Mouse (Mus musculus): ENCODE data around the gene Lgals3bp. TPM values are rescaled to one million over a fixed set of nuclear protein-coding genes. Genes with fewer than 3 reads are reported as not detected.

Gene Lgals3bp
- polyA plus RNA-seq, 1 experiment, result 52.7 TPM

GRCm38 (mm10) chr11:118347911-118348310 lies 54.0 kb downstream of the Lgals3bp start:
- Histone ChIP-seq H3K27ac (ENCODE audit: control insufficient read depth, insufficient read depth, low read depth, low read length, poor library complexity) (peak overlapping the region; percentile 65; the same call in 1 of the 2 replicates), H3K4me1 (ENCODE audit: control insufficient read depth, insufficient read depth, low read length) (peaks cover 6% of the 10 kb centered on the region; the same call in 1 of the 2 replicates), H3K4me3 (replicated peaks; ENCODE audit: control insufficient read depth, low read depth, low read length) (no peak overlapping the region)
- TF ChIP-seq POLR2A (IDR thresholded peaks at IDR 0.05; ENCODE audit: borderline replicate concordance, control insufficient read depth, low read depth, low read length), result no peak
- no peak for TF ChIP-seq CTCF (IDR thresholded peaks at IDR 0.05; ENCODE audit: control insufficient read depth, insufficient read depth, low read length)
- WGBS, result 86% methylated on average over 12 of the region's 12 CpGs

DNA sequence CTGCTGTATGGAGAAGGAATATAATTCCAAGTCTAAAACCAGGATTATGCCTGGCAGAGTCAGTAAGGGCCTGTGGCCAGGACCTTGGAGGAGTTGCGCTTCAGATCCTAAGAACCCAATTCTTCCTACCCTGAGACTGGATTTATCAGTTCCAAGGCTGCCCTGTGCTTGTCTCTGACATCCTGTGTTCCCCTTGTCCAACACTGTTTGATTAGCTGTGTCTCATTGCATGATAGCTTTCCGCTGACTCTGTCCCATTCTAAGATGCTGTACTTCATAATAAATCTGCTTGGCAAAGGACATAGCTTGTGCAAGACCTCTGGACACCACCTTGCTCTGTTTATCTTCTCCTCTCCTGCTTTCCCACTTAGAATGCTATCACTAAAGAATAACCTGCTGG lies 54.5 kb downstream of the Lgals3bp start:
- H3K4me1 ChIP-seq (ENCODE audit: control insufficient read depth, insufficient read depth, low read length), result peaks cover 6% of the 10 kb centered on the region; the same call in 1 of the 2 replicates
- H3K27ac ChIP-seq (ENCODE audit: control insufficient read depth, insufficient read depth, low read depth, low read length, poor library complexity), result no peak overlapping the region
- 89% methylated on average over 2 of the region's 2 CpGs for WGBS
- TF ChIP-seq POLR2A (IDR thresholded peaks at IDR 0.05; ENCODE audit: borderline replicate concordance, control insufficient read depth, low read depth, low read length), result no peak
- TF ChIP-seq CTCF (IDR thresholded peaks at IDR 0.05; ENCODE audit: control insufficient read depth, insufficient read depth, low read length), result no peak
- H3K4me3 ChIP-seq (replicated peaks; ENCODE audit: control insufficient read depth, low read depth, low read length), result no peak overlapping the region

DNA sequence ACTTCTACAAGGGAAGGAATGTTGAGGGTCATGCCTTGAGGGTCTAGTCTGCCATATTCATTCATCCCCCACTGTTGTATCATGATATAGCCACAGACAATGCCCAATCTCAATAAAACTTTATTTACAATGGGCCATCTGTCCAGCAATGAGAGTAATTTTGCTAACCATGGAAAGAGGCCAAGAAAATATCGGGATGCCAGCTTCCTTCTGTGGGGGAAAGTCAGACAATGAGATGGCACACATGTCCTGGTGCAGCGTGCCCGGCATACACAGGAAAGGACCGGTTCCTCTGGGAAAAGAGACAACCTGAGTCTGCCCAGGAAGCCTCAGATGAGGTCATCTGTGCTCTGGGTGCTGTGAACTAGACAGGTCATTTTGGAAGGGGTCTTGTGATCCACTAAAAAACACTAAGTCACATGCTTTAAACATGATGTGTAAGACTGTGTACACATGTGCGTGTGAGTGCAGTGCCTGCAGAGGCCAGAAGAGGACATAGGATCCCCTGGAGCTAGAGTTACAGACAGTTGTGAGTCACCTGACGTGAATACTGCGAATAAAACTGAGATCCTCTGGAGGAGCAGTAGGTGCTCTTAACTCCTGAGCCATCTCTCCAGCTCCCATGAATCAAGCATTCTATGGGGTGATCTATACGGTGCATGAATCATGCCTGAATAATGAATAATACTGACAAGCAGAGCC lies 55.3 kb downstream of the Lgals3bp start:
- H3K27ac ChIP-seq (ENCODE audit: control insufficient read depth, insufficient read depth, low read depth, low read length, poor library complexity), result no peak overlapping the region
- WGBS, result 85% methylated on average over 8 of the region's 8 CpGs
- TF ChIP-seq CTCF (IDR thresholded peaks at IDR 0.05; ENCODE audit: control insufficient read depth, insufficient read depth, low read length), result no peak
- TF ChIP-seq POLR2A (IDR thresholded peaks at IDR 0.05; ENCODE audit: borderline replicate concordance, control insufficient read depth, low read depth, low read length), result no peak
- peaks cover 6% of the 10 kb centered on the region; the same call in 1 of the 2 replicates for H3K4me1 ChIP-seq (ENCODE audit: control insufficient read depth, insufficient read depth, low read length)
- H3K4me3 ChIP-seq (replicated peaks; ENCODE audit: control insufficient read depth, low read depth, low read length), result no peak overlapping the region

DNA sequence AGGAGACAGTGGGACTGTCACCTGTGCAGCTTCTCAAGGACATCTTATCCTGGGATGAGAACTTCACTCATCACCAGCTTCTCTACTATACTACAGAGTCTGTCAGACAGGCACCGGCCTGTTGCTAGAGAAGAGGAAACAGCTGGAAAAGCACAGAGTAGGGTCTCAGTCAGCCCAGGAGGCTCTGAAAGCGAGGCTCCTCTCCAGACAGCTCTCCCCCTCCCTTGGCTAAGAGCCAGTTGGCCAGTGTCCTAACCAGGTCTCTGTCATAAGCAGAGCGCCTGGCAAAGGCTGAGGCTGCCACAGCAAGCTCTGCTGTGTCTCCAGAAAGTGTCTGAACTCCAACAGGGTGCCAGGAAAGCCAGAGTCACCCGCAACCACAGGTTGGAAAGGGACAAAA lies 56.2 kb downstream of the Lgals3bp start:
- TF ChIP-seq POLR2A (IDR thresholded peaks at IDR 0.05; ENCODE audit: borderline replicate concordance, control insufficient read depth, low read depth, low read length), result no peak
- Histone ChIP-seq H3K4me1 (ENCODE audit: control insufficient read depth, insufficient read depth, low read length) (peaks cover 6% of the 10 kb centered on the region; the same call in 1 of the 2 replicates), H3K4me3 (replicated peaks; ENCODE audit: control insufficient read depth, low read depth, low read length) (no peak overlapping the region), H3K27ac (ENCODE audit: control insufficient read depth, insufficient read depth, low read depth, low read length, poor library complexity) (no peak overlapping the region)
- WGBS, result 47% methylated on average over 4 of the region's 4 CpGs

DNA sequence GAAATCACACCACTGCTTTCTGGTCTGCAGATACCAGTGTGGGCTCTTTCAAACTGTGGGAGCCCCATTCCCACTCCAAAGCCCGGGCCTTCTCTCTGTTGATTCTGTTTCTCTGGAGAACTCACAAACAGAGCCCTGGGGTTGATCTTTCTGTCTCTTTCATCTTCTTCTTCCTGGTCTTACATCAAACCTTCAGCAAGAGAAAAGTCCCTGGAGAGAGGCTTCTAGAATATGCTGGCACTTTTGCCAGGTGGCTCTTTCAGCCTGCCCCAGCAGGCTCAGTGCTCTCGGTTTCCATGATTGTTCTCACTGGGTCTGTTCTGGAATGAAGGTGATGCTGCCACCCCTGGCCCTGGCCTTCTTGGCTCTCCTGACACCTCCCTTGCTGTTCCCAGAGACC lies 58.3 kb downstream of the Lgals3bp start:
- WGBS, result 78% methylated on average over 2 of the region's 2 CpGs
- Histone ChIP-seq H3K4me3 (replicated peaks; ENCODE audit: control insufficient read depth, low read depth, low read length) (no peak overlapping the region), H3K27ac (ENCODE audit: control insufficient read depth, insufficient read depth, low read depth, low read length, poor library complexity) (no peak overlapping the region), H3K4me1 (ENCODE audit: control insufficient read depth, insufficient read depth, low read length) (peaks cover 5% of the 10 kb centered on the region; the same call in 1 of the 2 replicates)
- TF ChIP-seq POLR2A (IDR thresholded peaks at IDR 0.05; ENCODE audit: borderline replicate concordance, control insufficient read depth, low read depth, low read length) (no peak), CTCF (IDR thresholded peaks at IDR 0.05; ENCODE audit: control insufficient read depth, insufficient read depth, low read length) (no peak)

Other genes with a start within 250 kb of the Lgals3bp start
- 19.2 and 28.3 TPM in 2 replicates for gene Cyth1, start 153.5 kb downstream of the Lgals3bp start, polyA plus RNA-seq (2011; ENCODE audit: insufficient read depth, insufficient read length, low replicate concordance, missing spikeins)
- 10.2 and 18.5 TPM in 2 replicates for gene Usp36, start 111.8 kb downstream of the Lgals3bp start, polyA plus RNA-seq (2011; ENCODE audit: insufficient read depth, insufficient read length, low replicate concordance, missing spikeins)
- 1.4 and 1.5 TPM in 2 replicates for gene Cep295nl, start 59.6 kb downstream of the Lgals3bp start, polyA plus RNA-seq (2011; ENCODE audit: insufficient read depth, insufficient read length, low replicate concordance, missing spikeins)
- 6.5 and 37.6 TPM in 2 replicates for gene Timp2, start 46.4 kb downstream of the Lgals3bp start, polyA plus RNA-seq (2011; ENCODE audit: insufficient read depth, insufficient read length, low replicate concordance, missing spikeins)
- gene Cant1, start 17.0 kb upstream of the Lgals3bp start, polyA plus RNA-seq (2011; ENCODE audit: insufficient read depth, insufficient read length, low replicate concordance, missing spikeins), result 8.3 and 14.6 TPM in 2 replicates
- 1.5 and 1.8 TPM in 2 replicates for gene C1qtnf1, start 26.1 kb upstream of the Lgals3bp start, polyA plus RNA-seq (2011; ENCODE audit: insufficient read depth, insufficient read length, low replicate concordance, missing spikeins)
- 7.4 and 15.0 TPM in 2 replicates for gene Engase, start 74.7 kb upstream of the Lgals3bp start, polyA plus RNA-seq (2011; ENCODE audit: insufficient read depth, insufficient read length, low replicate concordance, missing spikeins)

All from bone marrow, adult 2 months (tissue).